Mouse (Mus musculus) intestine, embryonic 14.5 days (tissue): ENCODE data around the gene Dab2ip. TPM values are rescaled to one million over a fixed set of nuclear protein-coding genes. Genes with fewer than 3 reads are reported as not detected.

ENCODE experiments used
- ATAC-seq: fragments of 200-750 bp; cut with Nextera tagmentation; replicated peaks from 2 replicates; pipeline ENCODE4 v1.8.0; 2017; ENCODE audit warnings: low read depth, moderate number of reproducible peaks, moderate TSS enrichment, moderate library complexity; ENCODE audit not compliant: low FRiP score, low TSS enrichment
- DNase-seq: peaks from one replicate; pipeline ENCODE4 v3.0.0-alpha.2; 2018; ENCODE audit warnings: low spot score
- H3K27ac ChIP-seq: fragments of 300-500 bp; sonication (generic); 2 replicates; pipeline ENCODE4 v1.5.1; 2014; ENCODE audit warnings: low read depth, mild to moderate bottlenecking, control low read depth
- H3K27me3 ChIP-seq: fragments of 300-500 bp; sonication (generic); replicated peaks from 2 replicates; pipeline ENCODE4 v1.6.1; 2014; ENCODE audit warnings: low read length, control low read depth; ENCODE audit not compliant: control insufficient read depth, insufficient read depth
- H3K36me3 ChIP-seq: fragments of 300-500 bp; sonication (generic); 2 replicates; pipeline ENCODE4 v1.6.1; 2014; ENCODE audit warnings: low read length, control low read depth; ENCODE audit not compliant: control insufficient read depth, insufficient read depth
- H3K4me1 ChIP-seq: fragments of 300-500 bp; sonication (generic); replicated peaks from 2 replicates; pipeline ENCODE4 v1.6.1; 2014; ENCODE audit warnings: low read length, control low read depth, mixed read lengths; ENCODE audit not compliant: control insufficient read depth, insufficient read depth
- H3K4me2 ChIP-seq: fragments of 300-500 bp; sonication (generic); 2 replicates; pipeline ENCODE4 v1.6.1; 2014; ENCODE audit warnings: low read length
- H3K4me3 ChIP-seq: fragments of 300-500 bp; sonication (generic); 2 replicates; pipeline ENCODE4 v1.5.1; 2014; ENCODE audit warnings: low read depth, low read length, control low read depth, mixed read lengths
- H3K9ac ChIP-seq: fragments of 300-500 bp; sonication (generic); 2 replicates; pipeline ENCODE4 v1.6.1; 2014; ENCODE audit warnings: mild to moderate bottlenecking, low read length
- H3K9me3 ChIP-seq: fragments of 300-500 bp; sonication (generic); 2 replicates; pipeline ENCODE4 v1.6.1; 2016; ENCODE audit warnings: low read length, control low read depth; ENCODE audit not compliant: control insufficient read depth
- WGBS: fragments of 180-500 bp; shearing (Covaris S2); extraction: QIAGEN DNeasy Blood & Tissue Kit; methylation state at CpG from one replicate; pipeline ENCODE4 v1.1.7; 2014; 5-methylcytosine and 5-hydroxymethylcytosine counted together
- polyA plus RNA-seq: library from polyadenylated mRNA; unstranded; fragments of >200 nt; fragmentation: Nextera tagmentation; extraction: Ambion mirVana; gene quantifications from 2 replicates; pipeline ENCODE4 v1.2.1, GENCODE M21; 2014

Dab2ip gene
- polyA plus RNA-seq, 1 experiment from 2014 or later, result 47.8 TPM

GRCm38 (mm10) chr2:35719230-35720005 is 161.4 kb downstream of the Dab2ip start:
- Histone ChIP-seq H3K36me3 (peaks cover 100% of the 10 kb centered on the region), H3K4me2 (no peak overlapping the region), H3K27me3 (no peaks in the 10 kb centered on the region), H3K4me3 (no peak overlapping the region), H3K27ac (no peak overlapping the region), H3K9me3 (no peaks in the 10 kb centered on the region), H3K4me1 (0 out of 2 replicates have a peak, but pooled peaks cover under 1% of the 10 kb centered on the region), H3K9ac (no peak overlapping the region)
- 85% methylated on average over 12 of the region's 12 CpGs for WGBS
- DNase-seq (no peak), ATAC-seq (no peak)

DNA sequence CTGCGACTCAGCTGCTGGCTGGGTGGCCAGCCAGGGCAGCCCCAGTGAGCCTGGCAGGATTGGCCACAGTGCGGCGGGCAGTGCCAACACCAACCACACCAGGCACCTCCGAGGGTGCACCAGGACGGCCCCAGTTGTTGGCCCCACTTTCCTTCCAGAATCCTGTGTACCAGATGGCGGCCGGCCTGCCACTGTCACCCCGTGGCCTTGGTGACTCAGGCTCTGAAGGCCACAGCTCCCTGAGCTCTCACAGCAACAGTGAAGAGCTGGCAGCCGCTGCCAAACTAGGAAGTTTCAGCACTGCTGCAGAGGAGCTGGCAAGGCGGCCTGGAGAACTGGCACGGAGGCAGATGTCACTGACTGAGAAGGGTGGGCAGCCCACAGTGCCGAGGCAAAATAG is 162.0 kb downstream of the Dab2ip start:
- no peak for ATAC-seq
- peaks cover 97% of the 10 kb centered on the region for H3K36me3 ChIP-seq
- 93% methylated on average over 12 of the region's 12 CpGs for WGBS

DNA sequence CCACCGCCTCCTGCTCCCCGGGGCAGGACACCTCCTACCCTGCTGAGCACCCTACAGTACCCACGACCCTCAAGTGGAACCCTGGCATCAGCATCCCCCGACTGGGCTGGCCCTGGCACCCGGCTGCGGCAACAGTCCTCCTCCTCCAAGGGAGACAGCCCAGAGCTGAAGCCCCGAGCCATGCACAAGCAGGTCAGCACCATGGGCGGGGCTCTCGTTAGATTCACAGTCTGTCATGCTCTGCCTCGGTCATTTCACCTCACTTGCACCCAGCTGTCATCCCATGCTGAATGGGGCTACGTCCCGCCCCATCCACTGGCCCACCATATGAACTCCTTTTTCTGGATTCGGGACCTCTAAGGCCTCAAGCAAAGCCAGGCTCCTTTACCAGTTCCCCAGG is 162.5 kb downstream of the Dab2ip start:
- Histone ChIP-seq H3K27ac (no peak overlapping the region), H3K4me2 (no peak overlapping the region), H3K9ac (no peak overlapping the region), H3K36me3 (peaks cover 96% of the 10 kb centered on the region), H3K4me3 (no peak overlapping the region), H3K27me3 (no peaks in the 10 kb centered on the region), H3K9me3 (no peaks in the 10 kb centered on the region), H3K4me1 (no peaks in the 10 kb centered on the region)
- DNase-seq (no peak), ATAC-seq (no peak)
- WGBS, result 91% methylated on average over 13 of the region's 13 CpGs

More for the DNA sequence above, 162.0 kb downstream of the Dab2ip start:
- Histone ChIP-seq H3K4me1 (no peaks in the 10 kb centered on the region), H3K9ac (no peak overlapping the region), H3K27ac (no peak overlapping the region), H3K27me3 (no peaks in the 10 kb centered on the region), H3K9me3 (no peaks in the 10 kb centered on the region), H3K4me2 (no peak overlapping the region), H3K4me3 (no peak overlapping the region)
- no peak for DNase-seq

DNA sequence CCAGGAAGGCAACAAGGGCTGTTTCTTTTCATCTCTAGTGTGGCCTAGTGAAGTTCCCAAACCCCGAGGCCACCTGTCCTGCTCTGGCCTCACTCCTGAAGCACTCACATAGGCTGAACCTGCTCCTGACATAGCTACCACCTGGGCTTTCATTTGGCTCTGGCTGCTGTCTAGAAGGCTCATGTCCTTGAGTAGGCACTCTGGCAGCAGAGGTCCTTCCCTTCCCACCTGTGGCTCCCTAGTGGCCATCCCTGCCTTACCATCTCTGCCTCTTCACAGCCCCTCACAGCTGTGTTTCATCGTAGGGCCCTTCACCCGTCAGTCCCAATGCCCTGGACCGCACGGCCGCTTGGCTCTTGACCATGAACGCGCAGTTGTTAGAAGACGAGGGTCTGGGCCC is 162.9 kb downstream of the Dab2ip start:
- H3K4me2 ChIP-seq, result no peak overlapping the region
- no peak for DNase-seq
- H3K27ac ChIP-seq, result no peak overlapping the region
- no peak overlapping the region for H3K9ac ChIP-seq
- no peak for ATAC-seq
- H3K36me3 ChIP-seq, result peaks cover 96% of the 10 kb centered on the region
- H3K9me3 ChIP-seq, result no peaks in the 10 kb centered on the region
- WGBS, result 92% methylated on average over 9 of the region's 9 CpGs
- H3K4me1 ChIP-seq, result no peaks in the 10 kb centered on the region
- no peaks in the 10 kb centered on the region for H3K27me3 ChIP-seq
- no peak overlapping the region for H3K4me3 ChIP-seq

DNA sequence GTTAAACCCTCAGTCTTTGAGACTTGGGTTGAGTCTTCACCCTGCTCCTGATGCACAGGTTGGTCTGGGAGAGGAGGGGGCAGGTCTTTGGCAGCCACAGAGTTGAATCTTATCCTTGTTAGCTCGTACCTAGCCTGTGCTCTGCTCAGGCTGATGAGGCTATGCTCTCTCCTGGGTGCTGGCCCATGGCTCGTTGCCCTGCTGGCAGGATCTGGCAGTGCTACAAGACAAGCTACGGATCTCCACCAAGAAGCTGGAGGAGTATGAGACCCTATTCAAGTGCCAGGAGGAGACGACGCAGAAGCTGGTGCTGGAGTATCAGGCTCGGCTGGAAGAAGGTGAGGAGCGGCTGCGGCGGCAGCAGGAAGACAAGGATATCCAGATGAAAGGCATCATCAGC is 164.8 kb downstream of the Dab2ip start:
- ATAC-seq, result no peak
- Histone ChIP-seq H3K4me1 (no peaks in the 10 kb centered on the region), H3K9ac (no peak overlapping the region), H3K36me3 (peaks cover 96% of the 10 kb centered on the region), H3K9me3 (no peaks in the 10 kb centered on the region), H3K4me3 (no peak overlapping the region), H3K27me3 (no peaks in the 10 kb centered on the region), H3K27ac (no peak overlapping the region), H3K4me2 (no peak overlapping the region)
- 88% methylated on average over 9 of the region's 9 CpGs for WGBS
- DNase-seq, result no peak

GRCm38 (mm10) chr2:35723267-35723666 is 165.2 kb downstream of the Dab2ip start:
- DNase-seq (no peak), ATAC-seq (no peak)
- Histone ChIP-seq H3K36me3 (peaks cover 96% of the 10 kb centered on the region), H3K27ac (no peak overlapping the region), H3K4me2 (no peak overlapping the region), H3K9ac (no peak overlapping the region), H3K27me3 (no peaks in the 10 kb centered on the region), H3K4me1 (no peaks in the 10 kb centered on the region), H3K4me3 (no peak overlapping the region), H3K9me3 (no peaks in the 10 kb centered on the region)
- WGBS, result 100% methylated on average over 6 of the region's 6 CpGs

DNA sequence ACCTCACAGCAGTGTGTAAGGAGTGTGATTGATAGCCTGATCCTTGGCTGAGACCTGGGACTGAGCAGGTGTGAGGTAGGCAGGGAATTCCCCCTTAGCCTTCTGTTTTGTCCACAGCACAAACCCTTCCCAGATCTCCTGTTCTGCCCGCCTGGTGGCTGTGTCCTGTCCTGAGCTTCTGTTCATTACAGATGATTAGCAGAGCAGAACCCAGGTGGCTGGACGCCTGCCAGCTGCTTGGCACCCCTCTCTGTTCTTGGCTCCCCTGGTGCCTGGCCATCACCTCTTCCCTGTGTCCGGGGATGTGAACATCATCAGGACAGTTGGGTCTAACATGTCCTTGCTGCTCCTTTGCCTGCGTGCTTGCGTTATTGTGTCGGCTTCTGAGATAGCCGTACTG is 165.6 kb downstream of the Dab2ip start:
- WGBS, result 86% methylated on average over 7 of the region's 7 CpGs
- H3K4me2 ChIP-seq, result no peak overlapping the region
- no peak overlapping the region for H3K9ac ChIP-seq
- H3K4me1 ChIP-seq, result peaks cover 1% of the 10 kb centered on the region; the same call in 1 of the 2 replicates
- DNase-seq (no peak), ATAC-seq (no peak)
- no peaks in the 10 kb centered on the region for H3K27me3 ChIP-seq
- peaks cover 96% of the 10 kb centered on the region for H3K36me3 ChIP-seq
- no peaks in the 10 kb centered on the region for H3K9me3 ChIP-seq
- no peak overlapping the region for H3K4me3 ChIP-seq
- no peak overlapping the region for H3K27ac ChIP-seq

DNA sequence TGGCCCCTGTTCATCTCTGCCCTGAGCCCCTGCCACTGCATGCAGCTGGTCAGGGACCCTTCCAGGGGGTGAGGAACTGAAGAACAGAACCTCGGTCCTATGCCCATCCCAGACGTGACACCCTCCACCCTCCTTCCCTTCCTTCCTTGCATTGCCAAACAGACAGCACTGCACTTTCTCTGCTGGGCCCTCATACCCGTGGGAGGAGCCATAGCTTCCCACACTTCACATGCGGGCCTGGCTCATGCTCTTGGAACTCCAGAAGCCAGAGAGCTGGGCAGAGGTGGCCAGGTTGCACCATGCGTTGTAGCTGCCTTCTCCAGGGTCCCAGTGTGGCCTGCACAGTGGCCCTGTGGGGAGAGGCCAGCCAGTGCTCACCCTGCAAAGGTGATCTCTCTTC is 170.6 kb downstream of the Dab2ip start:
- H3K4me2 ChIP-seq, result no peak overlapping the region
- no peak overlapping the region; the same call in 1 of the 2 replicates for H3K27ac ChIP-seq
- 38% methylated on average over 5 of the region's 5 CpGs for WGBS
- H3K27me3 ChIP-seq, result no peaks in the 10 kb centered on the region
- no peak overlapping the region for H3K9ac ChIP-seq
- DNase-seq (no peak), ATAC-seq (no peak)
- no peaks in the 10 kb centered on the region for H3K9me3 ChIP-seq
- H3K36me3 ChIP-seq, result peaks cover 72% of the 10 kb centered on the region
- H3K4me1 ChIP-seq, result peaks cover 9% of the 10 kb centered on the region
- no peak overlapping the region for H3K4me3 ChIP-seq
